Mouse (Mus musculus) kidney, embryonic 15.5 days (tissue): ENCODE measurements around the gene Pced1a. TPM values are rescaled to one million over a fixed set of nuclear protein-coding genes. Genes with fewer than 3 reads are reported as not detected.

Source experiments
- ATAC-seq: fragments of 200-750 bp; cut with Nextera tagmentation; replicated peaks from 2 replicates; pipeline ENCODE4 v1.8.0; 2017; ENCODE audit warnings: moderate TSS enrichment; ENCODE audit not compliant: low FRiP score
- H3K27ac ChIP-seq: fragments of 300-500 bp; sonication (generic); 2 replicates; pipeline ENCODE4 v1.5.1; 2015; ENCODE audit warnings: mild to moderate bottlenecking, inconsistent platforms
- H3K27me3 ChIP-seq: fragments of 300-500 bp; sonication (generic); 2 replicates; pipeline ENCODE4 v1.6.1; 2015; ENCODE audit warnings: inconsistent platforms
- H3K36me3 ChIP-seq: fragments of 300-500 bp; sonication (generic); 2 replicates; pipeline ENCODE4 v1.6.1; 2015; ENCODE audit warnings: inconsistent platforms
- H3K4me1 ChIP-seq: fragments of 300-500 bp; sonication (generic); 2 replicates; pipeline ENCODE4 v1.6.1; 2015; ENCODE audit warnings: inconsistent platforms
- H3K4me2 ChIP-seq: fragments of 300-500 bp; sonication (generic); 2 replicates; pipeline ENCODE4 v1.6.1; 2015; ENCODE audit warnings: moderate library complexity, mild to moderate bottlenecking, inconsistent platforms
- H3K4me3 ChIP-seq: fragments of 300-500 bp; sonication (generic); replicated peaks from 2 replicates; pipeline ENCODE4 v1.5.1; 2015; ENCODE audit warnings: mild to moderate bottlenecking, inconsistent platforms
- H3K9ac ChIP-seq: fragments of 300-500 bp; sonication (generic); 2 replicates; pipeline ENCODE4 v1.6.1; 2015; ENCODE audit warnings: mild to moderate bottlenecking, inconsistent platforms
- H3K9me3 ChIP-seq: fragments of 300-500 bp; sonication (generic); replicated peaks from 2 replicates; pipeline ENCODE4 v1.6.1; 2016; ENCODE audit warnings: inconsistent platforms
- WGBS: fragments of 180-500 bp; shearing (Covaris S2); methylation state at CpG from one replicate; pipeline ENCODE4 v1.1.7; 2015; ENCODE audit warnings: mixed read lengths; 5-methylcytosine and 5-hydroxymethylcytosine counted together
- polyA plus RNA-seq: library from polyadenylated mRNA; unstranded; fragments of >200 nt; fragmentation: Nextera tagmentation; extraction: Ambion mirVana; gene quantifications from 2 replicates; pipeline ENCODE4 v1.2.1, GENCODE M21; 2015

The Pced1a gene
- polyA plus RNA-seq, result 17.3 and 19.0 TPM in 2 replicates

DNA sequence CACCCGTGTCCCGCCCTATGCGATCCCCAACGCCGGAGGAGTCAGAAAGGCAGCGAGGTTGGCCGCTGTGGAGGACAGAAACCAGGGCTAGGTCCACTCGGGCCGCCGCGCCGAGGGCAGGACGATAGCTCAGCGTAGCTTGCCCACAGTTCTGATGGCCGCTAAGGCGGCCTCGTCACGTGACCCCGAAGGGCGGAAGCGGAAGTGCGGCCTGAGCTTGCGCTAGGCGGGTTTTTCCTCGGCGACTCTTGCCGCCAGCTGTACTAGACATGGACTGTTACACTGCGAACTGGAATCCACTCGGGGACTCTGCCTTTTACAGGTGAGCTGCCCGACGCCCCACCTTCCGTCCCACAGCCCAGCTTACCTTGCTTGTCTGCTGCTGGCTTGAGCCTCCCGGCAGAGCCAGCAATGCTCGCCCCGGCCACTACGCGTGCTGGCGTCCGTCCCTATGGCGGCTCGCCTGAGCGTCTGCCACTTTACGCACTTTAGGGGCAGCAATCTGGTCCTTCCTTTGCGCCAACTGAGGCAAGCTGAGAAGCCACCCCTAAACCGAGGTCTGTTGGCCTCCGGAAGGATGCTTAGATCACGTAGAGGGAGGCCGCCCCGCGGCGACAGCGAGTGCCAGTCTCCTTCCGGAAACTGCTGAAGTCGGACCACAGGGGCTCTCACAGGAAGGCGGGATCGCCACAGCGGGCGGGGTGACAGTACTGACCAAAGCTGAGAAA, at the start of gene Pced1a, which contains the start of gene Vps16:
Pced1a (minus strand) TSS at position 576 of the 728 bp plus-strand sequence.
Vps16 (plus strand) TSS at position 214 of the 728 bp plus-strand sequence.
- ATAC-seq, result peak; percentile 96
- Histone ChIP-seq H3K9ac (peak within 1 kb of the TSS; percentile 86), H3K9me3 (no peaks in the 10 kb centered on the region), H3K4me3 (peak within 1 kb of the TSS; percentile 83), H3K27ac (peak within 1 kb of the TSS; percentile 91), H3K36me3 (peaks cover 33% of the 10 kb centered on the region), H3K4me1 (peaks cover 22% of the 10 kb centered on the region), H3K27me3 (no peaks in the 10 kb centered on the region), H3K4me2 (peak within 1 kb of the TSS; percentile 97)
- under 1% methylated on average over 58 of the region's 58 CpGs for WGBS

DNA sequence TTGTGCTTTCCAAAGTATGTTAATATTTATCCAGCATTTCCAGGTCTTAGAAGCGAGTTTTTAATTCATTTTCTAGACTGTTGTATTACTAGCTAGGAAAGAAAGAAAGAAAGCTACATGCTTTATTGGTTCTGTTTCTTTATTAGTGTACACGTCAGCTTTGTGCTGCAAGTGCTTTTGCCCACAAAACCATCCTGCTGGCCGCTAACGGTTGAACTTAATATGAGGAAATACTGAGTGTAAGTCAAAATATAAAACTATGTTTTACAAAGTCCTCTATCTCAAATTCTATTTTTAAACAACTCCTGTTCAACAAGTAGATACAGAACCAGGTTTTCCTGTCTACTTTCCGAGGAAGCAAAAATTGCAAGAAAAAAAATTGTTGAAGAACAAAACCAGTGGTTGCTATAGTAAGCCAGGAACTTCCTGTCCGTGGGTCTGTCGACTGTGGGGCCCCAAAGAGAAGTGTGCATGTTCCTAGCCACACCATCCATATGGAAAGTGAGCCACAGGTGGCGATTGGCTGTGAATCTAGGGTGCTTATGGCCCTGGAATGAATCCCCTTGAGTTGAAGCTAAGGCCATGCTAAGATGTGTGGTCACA, 48.5 kb upstream of the Pced1a start:
- 72% methylated on average over 8 of the region's 8 CpGs for WGBS
- no peak overlapping the region for H3K27ac ChIP-seq
- H3K36me3 ChIP-seq, result peaks cover 5% of the 10 kb centered on the region
- no peak overlapping the region for H3K4me2 ChIP-seq
- no peaks in the 10 kb centered on the region for H3K27me3 ChIP-seq
- ATAC-seq, result no peak
- no peak overlapping the region for H3K9ac ChIP-seq
- H3K4me1 ChIP-seq, result 0 out of 2 replicates have a peak, but pooled peaks cover 4% of the 10 kb centered on the region
- no peaks in the 10 kb centered on the region for H3K9me3 ChIP-seq
- H3K4me3 ChIP-seq, result no peak overlapping the region

DNA sequence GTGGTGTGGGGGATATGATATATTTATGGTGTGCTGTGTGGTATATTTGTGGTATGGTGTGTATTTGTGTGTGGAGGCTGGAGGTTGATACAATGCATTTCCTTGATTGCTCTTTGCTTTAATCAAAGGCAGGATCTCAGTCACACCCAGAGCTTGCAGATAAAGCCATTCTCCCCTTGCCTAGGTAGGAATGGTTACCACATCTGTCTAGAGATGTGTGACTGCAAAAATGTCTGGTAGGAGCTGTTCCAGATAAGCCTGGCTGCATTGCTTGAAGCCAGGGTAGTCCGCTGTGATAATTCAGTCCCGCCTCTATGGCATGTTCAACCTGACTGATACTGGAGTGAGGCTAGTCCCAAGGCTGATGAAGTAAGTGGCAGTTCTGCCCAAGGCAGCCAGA, 45.4 kb upstream of the Pced1a start:
- Histone ChIP-seq H3K9ac (no peak overlapping the region), H3K27me3 (no peaks in the 10 kb centered on the region), H3K36me3 (no peaks in the 10 kb centered on the region), H3K27ac (no peak overlapping the region), H3K9me3 (no peaks in the 10 kb centered on the region), H3K4me2 (no peak overlapping the region), H3K4me3 (no peak overlapping the region), H3K4me1 (0 out of 2 replicates have a peak, but pooled peaks cover 4% of the 10 kb centered on the region)
- ATAC-seq, result no peak
- 92% methylated on average over 2 of the region's 2 CpGs for WGBS

DNA sequence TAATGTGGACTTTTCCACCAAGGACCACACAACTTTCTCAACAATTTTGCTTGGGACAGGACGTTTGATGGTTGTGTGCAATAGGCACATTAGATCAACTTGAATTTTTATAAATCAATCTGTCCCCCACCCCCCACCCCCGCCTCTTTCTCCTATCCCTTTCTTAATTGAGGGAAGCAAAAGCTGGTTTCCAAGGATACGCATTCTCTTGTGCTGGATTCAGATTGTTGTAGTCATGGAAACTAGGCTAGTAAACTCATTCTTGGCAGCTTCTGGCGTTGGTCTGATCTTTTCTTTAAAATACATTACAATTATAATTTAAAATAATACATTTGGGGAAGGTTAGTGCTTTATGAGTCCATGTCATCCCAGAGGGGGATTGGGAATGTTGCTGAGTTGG, 44.9 kb upstream of the Pced1a start:
- ATAC-seq, result no peak
- Histone ChIP-seq H3K27me3 (no peaks in the 10 kb centered on the region), H3K27ac (no peak overlapping the region), H3K4me3 (no peak overlapping the region), H3K9ac (no peak overlapping the region), H3K9me3 (no peaks in the 10 kb centered on the region), H3K4me1 (0 out of 2 replicates have a peak, but pooled peaks cover 4% of the 10 kb centered on the region), H3K36me3 (no peaks in the 10 kb centered on the region), H3K4me2 (no peak overlapping the region)
- WGBS, result 72% methylated on average over 4 of the region's 4 CpGs

DNA sequence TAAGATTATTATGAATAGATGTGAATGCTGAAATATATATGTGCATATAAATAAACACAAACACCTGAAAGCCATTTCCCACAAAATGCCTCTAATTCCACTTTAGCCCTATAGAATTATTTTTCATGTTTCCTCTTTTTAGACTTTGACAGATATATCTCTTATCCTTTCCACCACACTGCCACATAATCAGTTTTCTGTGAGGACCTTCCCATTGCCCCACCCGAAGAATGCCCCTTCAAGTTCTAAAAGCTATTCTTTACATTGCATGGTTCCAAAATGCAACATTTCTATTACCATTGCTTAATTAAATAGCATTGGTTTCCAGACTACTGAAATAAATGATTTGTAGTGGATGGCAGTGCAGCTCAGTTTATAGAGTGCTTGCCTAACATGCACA, 41.9 kb upstream of the Pced1a start:
- Histone ChIP-seq H3K9ac (no peak overlapping the region), H3K27ac (no peak overlapping the region), H3K9me3 (no peaks in the 10 kb centered on the region), H3K4me1 (peaks cover 5% of the 10 kb centered on the region), H3K4me2 (no peak overlapping the region), H3K27me3 (no peaks in the 10 kb centered on the region), H3K4me3 (no peak overlapping the region), H3K36me3 (0 out of 2 replicates have a peak, but pooled peaks cover 8% of the 10 kb centered on the region)
- ATAC-seq, result no peak
- 85% methylated on average over 1 of the region's 1 CpGs for WGBS

DNA sequence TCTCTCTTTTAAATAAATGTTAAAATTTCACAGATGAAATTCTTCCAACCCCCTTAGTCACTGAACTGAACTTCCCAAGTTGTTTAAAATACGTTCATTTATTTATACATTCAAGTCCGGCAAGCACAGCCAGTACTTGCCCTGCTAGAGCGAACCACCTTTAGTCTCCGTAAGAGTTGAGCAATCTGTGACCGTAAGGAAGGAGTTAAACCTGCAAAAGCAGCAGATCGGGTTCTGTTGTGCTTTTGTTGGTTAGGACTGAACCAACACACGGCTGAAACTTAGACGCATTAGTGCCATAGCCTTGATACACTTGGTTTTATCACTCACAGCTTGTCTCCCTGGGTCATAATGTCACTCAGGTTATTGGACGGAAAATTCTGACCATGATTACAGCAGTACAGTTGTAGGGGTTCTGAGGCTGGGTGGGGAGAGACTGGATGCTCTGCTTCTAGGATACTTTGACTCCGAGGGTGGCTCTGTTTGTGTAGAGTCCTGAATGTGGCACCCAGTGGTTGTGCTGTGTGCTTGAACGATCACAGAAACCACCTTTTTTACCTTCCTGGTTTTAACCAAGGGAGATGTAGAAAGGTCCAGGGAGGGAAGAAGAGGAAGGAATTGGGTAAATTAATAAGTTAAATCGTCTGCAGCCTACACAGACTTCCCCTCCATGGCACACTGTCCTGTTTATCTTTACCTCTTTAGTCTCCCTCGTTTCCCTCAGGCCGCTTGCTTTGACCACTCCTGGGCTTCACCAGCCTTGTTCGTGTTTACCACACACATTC, 37.0 kb upstream of the Pced1a start:
- Histone ChIP-seq H3K4me3 (no peak overlapping the region), H3K27me3 (no peaks in the 10 kb centered on the region), H3K27ac (no peak overlapping the region; the same call in 1 of the 2 replicates), H3K36me3 (0 out of 2 replicates have a peak, but pooled peaks cover 8% of the 10 kb centered on the region), H3K9me3 (no peaks in the 10 kb centered on the region), H3K4me1 (peaks cover 9% of the 10 kb centered on the region), H3K4me2 (peak overlapping the region; percentile 3; the same call in 1 of the 2 replicates), H3K9ac (no peak overlapping the region)
- ATAC-seq, result no peak
- WGBS, result 49% methylated on average over 15 of the region's 15 CpGs

DNA sequence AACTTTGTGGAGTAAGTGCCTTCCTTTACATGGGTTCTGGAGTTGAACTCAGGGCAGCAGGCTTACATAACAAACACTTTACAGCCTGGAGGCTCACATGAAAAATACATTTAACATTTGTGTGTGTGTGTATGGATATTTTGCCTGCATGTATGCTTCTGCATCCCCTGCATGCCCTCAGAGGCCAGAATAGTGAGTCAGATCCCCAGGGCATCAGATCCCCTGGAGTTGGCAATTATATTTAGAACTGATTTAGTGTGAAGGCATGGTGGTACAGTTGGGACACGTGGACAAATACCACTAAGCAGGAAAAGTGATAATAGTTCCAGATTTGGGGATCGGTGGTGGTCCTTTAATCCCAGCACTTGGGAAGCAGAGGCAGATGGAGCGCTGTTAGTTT, 35.1 kb upstream of the Pced1a start:
- Histone ChIP-seq H3K4me1 (peaks cover 13% of the 10 kb centered on the region), H3K9me3 (no peaks in the 10 kb centered on the region), H3K27me3 (no peaks in the 10 kb centered on the region), H3K4me3 (no peak overlapping the region), H3K27ac (no peak overlapping the region), H3K4me2 (no peak overlapping the region), H3K36me3 (0 out of 2 replicates have a peak, but pooled peaks cover 8% of the 10 kb centered on the region), H3K9ac (no peak overlapping the region)
- 89% methylated on average over 3 of the region's 3 CpGs for WGBS
- no peak for ATAC-seq

DNA sequence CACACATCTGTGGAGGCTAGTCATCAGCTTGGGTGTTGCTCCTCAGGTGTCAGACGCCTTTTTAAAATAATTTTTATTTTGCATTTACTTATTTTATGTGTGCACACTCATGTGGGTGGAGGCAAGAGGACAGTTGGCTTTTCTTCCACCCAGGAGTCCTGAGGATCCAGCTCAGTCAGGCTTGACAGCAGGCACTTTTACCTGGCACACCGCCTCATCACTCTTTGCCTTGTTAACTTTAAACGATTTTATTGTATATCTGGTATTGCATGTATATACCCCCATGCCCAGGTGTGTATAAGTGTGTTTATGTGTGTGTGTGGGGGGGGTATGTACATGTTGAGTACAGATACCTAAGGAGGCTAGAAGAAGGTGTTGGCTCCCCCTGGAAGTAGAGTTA, 33.4 kb upstream of the Pced1a start:
- no peaks in the 10 kb centered on the region for H3K36me3 ChIP-seq
- no peak overlapping the region for H3K4me3 ChIP-seq
- no peaks in the 10 kb centered on the region for H3K27me3 ChIP-seq
- peaks cover 17% of the 10 kb centered on the region for H3K4me1 ChIP-seq
- ATAC-seq, result no peak
- WGBS, result 90% methylated on average over 3 of the region's 3 CpGs
- H3K27ac ChIP-seq, result no peak overlapping the region
- no peaks in the 10 kb centered on the region for H3K9me3 ChIP-seq
- H3K9ac ChIP-seq, result no peak overlapping the region
- no peak overlapping the region for H3K4me2 ChIP-seq

DNA sequence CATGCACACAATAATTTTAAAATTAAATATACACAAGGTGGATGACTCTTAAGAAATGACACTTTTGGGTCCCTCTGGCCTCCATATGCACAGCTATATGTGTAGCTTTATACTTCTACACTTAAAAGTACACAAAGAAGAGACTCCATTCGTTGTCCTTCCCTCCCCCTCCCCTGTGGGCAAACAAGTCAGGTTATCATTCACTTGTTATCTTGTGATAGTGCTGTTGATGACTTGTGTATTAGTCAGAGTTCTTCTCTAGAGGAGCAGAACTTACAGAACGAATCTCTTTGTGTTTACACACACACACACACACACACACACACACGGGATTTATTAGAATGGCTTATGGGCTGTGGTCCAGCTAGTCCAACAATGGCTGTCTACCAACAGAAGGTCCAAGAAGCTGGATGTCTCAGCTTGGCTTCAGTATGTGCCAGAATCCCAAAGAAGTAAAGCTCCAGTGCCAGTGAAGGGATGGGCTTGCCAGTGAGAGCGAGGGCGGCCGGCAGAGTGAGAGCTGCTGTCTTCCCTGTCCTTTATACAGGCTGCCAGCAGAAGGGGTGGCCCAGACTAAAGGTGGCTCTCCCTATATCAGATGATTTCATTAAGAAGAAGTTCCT, 30.4 kb upstream of the Pced1a start:
- no peak for ATAC-seq
- Histone ChIP-seq H3K36me3 (no peaks in the 10 kb centered on the region), H3K4me3 (no peak overlapping the region), H3K9me3 (no peaks in the 10 kb centered on the region), H3K27ac (no peak overlapping the region), H3K9ac (no peak overlapping the region), H3K27me3 (no peaks in the 10 kb centered on the region), H3K4me1 (peaks cover 26% of the 10 kb centered on the region), H3K4me2 (no peak overlapping the region)
- 86% methylated on average over 6 of the region's 6 CpGs for WGBS

DNA sequence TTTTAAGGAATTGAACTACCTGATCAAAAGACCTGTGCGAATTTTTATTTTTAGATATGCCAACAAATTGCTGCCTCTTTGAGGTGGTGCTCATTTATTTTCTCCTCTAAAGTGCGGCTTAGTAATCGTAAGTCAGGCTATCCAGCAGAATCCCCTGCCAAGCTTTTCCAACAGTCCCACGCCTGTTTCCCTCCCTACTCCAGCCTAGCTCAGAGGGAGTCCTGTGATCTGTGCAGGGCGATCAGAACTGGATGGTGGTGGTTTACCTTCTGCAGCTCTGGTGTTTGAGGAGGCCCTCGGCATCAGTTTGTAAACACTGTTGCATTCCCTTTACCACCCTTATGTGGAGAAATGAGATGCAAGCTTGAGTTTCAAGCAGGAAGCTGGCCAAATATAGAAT, 28.9 kb upstream of the Pced1a start:
- ATAC-seq, result no peak
- H3K36me3 ChIP-seq, result no peaks in the 10 kb centered on the region
- 72% methylated on average over 6 of the region's 6 CpGs for WGBS

DNA sequence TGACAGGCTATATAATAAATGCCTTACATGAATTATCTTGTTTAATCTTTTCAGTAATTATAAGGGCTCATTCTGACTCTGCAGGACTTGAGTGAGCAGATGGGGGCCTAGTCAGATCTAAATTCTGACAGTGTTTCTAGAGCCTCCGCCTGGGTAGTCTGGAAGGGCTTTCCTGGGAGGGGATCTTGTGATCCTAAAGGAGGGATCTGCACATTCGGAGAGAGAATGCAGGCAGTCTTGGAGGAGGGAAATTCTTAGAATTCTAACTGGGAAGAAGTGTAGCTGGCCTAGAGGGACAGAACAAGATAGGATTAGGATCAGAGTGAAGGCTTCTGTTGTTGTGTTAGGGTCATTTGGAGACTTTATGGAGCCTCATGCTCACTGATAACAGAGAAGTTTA, 27.8 kb upstream of the Pced1a start:
- Histone ChIP-seq H3K9ac (no peak overlapping the region), H3K4me3 (no peak overlapping the region), H3K27ac (no peak overlapping the region), H3K4me1 (peaks cover 35% of the 10 kb centered on the region), H3K9me3 (no peaks in the 10 kb centered on the region), H3K27me3 (peaks cover 8% of the 10 kb centered on the region; the same call in 1 of the 2 replicates), H3K36me3 (no peaks in the 10 kb centered on the region), H3K4me2 (no peak overlapping the region)
- no peak for ATAC-seq
- WGBS, result 62% methylated on average over 2 of the region's 2 CpGs

More for the DNA sequence above, 28.9 kb upstream of the Pced1a start:
- H3K9ac ChIP-seq, result no peak overlapping the region
- peaks cover 6% of the 10 kb centered on the region; the same call in 1 of the 2 replicates for H3K27me3 ChIP-seq
- H3K9me3 ChIP-seq, result no peaks in the 10 kb centered on the region
- peaks cover 35% of the 10 kb centered on the region for H3K4me1 ChIP-seq
- H3K4me2 ChIP-seq, result no peak overlapping the region
- no peak overlapping the region for H3K4me3 ChIP-seq
- H3K27ac ChIP-seq, result no peak overlapping the region
